Mouse (Mus musculus): ENCODE results near the gene Ccnjl. TPM values are rescaled to one million over a fixed set of nuclear protein-coding genes. Genes with fewer than 3 reads are reported as not detected.
A peak's percentile ranks its signal among the peaks of the same experiment; 100 is the strongest.

The Ccnjl gene
- polyA plus RNA-seq, 1 experiment from 2014 or later, result 2.2 TPM

DNA sequence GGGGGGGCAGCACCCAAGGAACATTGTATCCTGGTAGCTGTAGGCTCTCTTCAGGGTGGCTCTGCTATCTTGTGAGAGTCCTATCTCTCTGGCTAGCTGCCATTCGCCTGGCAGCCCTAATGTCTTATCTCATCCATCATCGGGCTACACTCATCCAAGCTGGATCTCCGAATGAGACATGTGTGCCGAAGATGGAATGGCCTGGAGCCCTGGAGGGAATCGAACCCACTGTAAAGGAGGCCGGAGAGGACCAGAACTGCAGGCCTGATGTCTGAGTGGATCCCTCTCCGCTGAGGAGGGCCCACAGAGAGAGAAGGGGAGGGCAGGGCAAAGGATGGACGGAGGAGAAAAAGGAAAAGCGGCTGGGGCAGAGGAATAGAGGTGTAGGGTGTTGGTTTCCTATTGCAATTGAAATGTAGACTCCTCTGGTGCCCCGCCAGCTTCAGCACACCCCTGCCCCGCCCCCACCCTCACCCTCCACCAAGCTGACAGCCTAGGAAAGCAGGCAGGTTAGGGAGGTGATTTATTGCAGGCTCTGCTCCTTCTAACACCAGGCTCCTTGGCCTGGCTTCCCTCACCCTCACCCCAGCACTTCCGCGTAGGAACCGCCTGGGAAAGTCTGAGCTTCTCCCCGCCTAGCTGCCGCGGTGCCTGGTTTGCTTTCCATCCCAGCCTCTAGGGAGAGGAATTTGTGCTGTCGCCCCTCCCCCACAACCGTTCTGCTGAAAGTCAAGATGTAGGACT lies 105.2 kb downstream of the Ccnjl start:
- no peaks in the 10 kb centered on the region for H3K27me3 ChIP-seq (ENCODE audit: control insufficient read depth, insufficient read depth, low read depth, low read length)
- peak; percentile 30; the same call in 1 of the 2 replicates for ATAC-seq (ENCODE audit: low read depth)
- H3K36me3 ChIP-seq (ENCODE audit: control insufficient read depth, insufficient read depth), result no peaks in the 10 kb centered on the region
- H3K9ac ChIP-seq (ENCODE audit: low read depth, low read length), result no peak overlapping the region
- H3K27ac ChIP-seq (ENCODE audit: low read length), result no peak overlapping the region
- no peak overlapping the region for H3K4me3 ChIP-seq (ENCODE audit: low read depth, low read length)
- WGBS (ENCODE audit: insufficient replicate concordance), result 17% methylated on average over 18 of the region's 19 CpGs
- peak overlapping the region; percentile 25; the same call in 1 of the 2 replicates for H3K4me2 ChIP-seq (ENCODE audit: low read depth, low read length)
- H3K9me3 ChIP-seq (replicated peaks; ENCODE audit: control insufficient read depth, low read length), result no peaks in the 10 kb centered on the region
- peaks cover 7% of the 10 kb centered on the region for H3K4me1 ChIP-seq (ENCODE audit: control insufficient read depth, low read depth, low read length)

Other genes with a start within 250 kb of the Ccnjl start
- gene Pttg1, start 102.5 kb upstream of the Ccnjl start, polyA plus RNA-seq (2015; fragmentation: Nextera tagmentation; extraction: Ambion mirVana), result 40.6 and 43.7 TPM in 2 replicates
- gene Slu7, start 95.0 kb upstream of the Ccnjl start, polyA plus RNA-seq (2015; fragmentation: Nextera tagmentation; extraction: Ambion mirVana), result 21.7 and 22.1 TPM in 2 replicates
- 0.88 and 1.3 TPM in 2 replicates for gene C1qtnf2, start 54.5 kb upstream of the Ccnjl start, polyA plus RNA-seq (2015; fragmentation: Nextera tagmentation; extraction: Ambion mirVana)
- gene 4933415A04Rik, start 58.3 kb downstream of the Ccnjl start, polyA plus RNA-seq (2015; fragmentation: Nextera tagmentation; extraction: Ambion mirVana), result 0.43 and 0.71 TPM in 2 replicates
- gene Fabp6, start 72.8 kb downstream of the Ccnjl start, polyA plus RNA-seq (2015; fragmentation: Nextera tagmentation; extraction: Ambion mirVana), result not detected in 2 replicates
- gene Pwwp2a, start 153.2 kb downstream of the Ccnjl start, polyA plus RNA-seq (2015; fragmentation: Nextera tagmentation; extraction: Ambion mirVana), result 4.3 and 4.6 TPM in 2 replicates
- gene Ttc1, start 219.2 kb downstream of the Ccnjl start, polyA plus RNA-seq (2015; fragmentation: Nextera tagmentation; extraction: Ambion mirVana), result 29.2 and 30.2 TPM in 2 replicates